Mouse (Mus musculus) intestine, embryonic 14.5 days (tissue): ENCODE results near the gene Pemt. TPM values are rescaled to one million over a fixed set of nuclear protein-coding genes. Genes with fewer than 3 reads are reported as not detected.

Source experiments
- ATAC-seq: fragments of 200-750 bp; cut with Nextera tagmentation; replicated peaks from 2 replicates; pipeline ENCODE4 v1.8.0; 2017; ENCODE audit warnings: low read depth, moderate number of reproducible peaks, moderate TSS enrichment, moderate library complexity; ENCODE audit not compliant: low FRiP score, low TSS enrichment
- DNase-seq: peaks from one replicate; pipeline ENCODE4 v3.0.0-alpha.2; 2018; ENCODE audit warnings: low spot score
- H3K27ac ChIP-seq: fragments of 300-500 bp; sonication (generic); 2 replicates; pipeline ENCODE4 v1.5.1; 2014; ENCODE audit warnings: low read depth, mild to moderate bottlenecking, control low read depth
- H3K27me3 ChIP-seq: fragments of 300-500 bp; sonication (generic); replicated peaks from 2 replicates; pipeline ENCODE4 v1.6.1; 2014; ENCODE audit warnings: low read length, control low read depth; ENCODE audit not compliant: control insufficient read depth, insufficient read depth
- H3K36me3 ChIP-seq: fragments of 300-500 bp; sonication (generic); 2 replicates; pipeline ENCODE4 v1.6.1; 2014; ENCODE audit warnings: low read length, control low read depth; ENCODE audit not compliant: control insufficient read depth, insufficient read depth
- H3K4me1 ChIP-seq: fragments of 300-500 bp; sonication (generic); replicated peaks from 2 replicates; pipeline ENCODE4 v1.6.1; 2014; ENCODE audit warnings: low read length, control low read depth, mixed read lengths; ENCODE audit not compliant: control insufficient read depth, insufficient read depth
- H3K4me2 ChIP-seq: fragments of 300-500 bp; sonication (generic); 2 replicates; pipeline ENCODE4 v1.6.1; 2014; ENCODE audit warnings: low read length
- H3K4me3 ChIP-seq: fragments of 300-500 bp; sonication (generic); 2 replicates; pipeline ENCODE4 v1.5.1; 2014; ENCODE audit warnings: low read depth, low read length, control low read depth, mixed read lengths
- H3K9ac ChIP-seq: fragments of 300-500 bp; sonication (generic); 2 replicates; pipeline ENCODE4 v1.6.1; 2014; ENCODE audit warnings: mild to moderate bottlenecking, low read length
- H3K9me3 ChIP-seq: fragments of 300-500 bp; sonication (generic); 2 replicates; pipeline ENCODE4 v1.6.1; 2016; ENCODE audit warnings: low read length, control low read depth; ENCODE audit not compliant: control insufficient read depth
- WGBS: fragments of 180-500 bp; shearing (Covaris S2); extraction: QIAGEN DNeasy Blood & Tissue Kit; methylation state at CpG from one replicate; pipeline ENCODE4 v1.1.7; 2014; 5-methylcytosine and 5-hydroxymethylcytosine counted together
- polyA plus RNA-seq: library from polyadenylated mRNA; unstranded; fragments of >200 nt; fragmentation: Nextera tagmentation; extraction: Ambion mirVana; gene quantifications from 2 replicates; pipeline ENCODE4 v1.2.1, GENCODE M21; 2014

Gene Pemt
- polyA plus RNA-seq, 1 experiment from 2014 or later, result 9.1 TPM

- WGBS, result 61% methylated on average over 3 of the region's 3 CpGs
- ATAC-seq, result no peak
- Histone ChIP-seq H3K4me3 (no peak overlapping the region), H3K27ac (no peak overlapping the region), H3K4me1 (no peaks in the 10 kb centered on the region), H3K9me3 (no peaks in the 10 kb centered on the region), H3K4me2 (no peak overlapping the region), H3K36me3 (no peaks in the 10 kb centered on the region), H3K9ac (no peak overlapping the region), H3K27me3 (no peaks in the 10 kb centered on the region)
- DNase-seq, result no peak
Measured at GRCm38 (mm10) chr11:59940645-59941044, 105.6 kb downstream of the Pemt start.

GRCm38 (mm10) chr11:59939821-59940220 lies 106.5 kb downstream of the Pemt start:
- Histone ChIP-seq H3K4me2 (no peak overlapping the region), H3K9me3 (no peaks in the 10 kb centered on the region), H3K9ac (no peak overlapping the region), H3K36me3 (no peaks in the 10 kb centered on the region), H3K27me3 (no peaks in the 10 kb centered on the region), H3K27ac (no peak overlapping the region), H3K4me1 (no peaks in the 10 kb centered on the region), H3K4me3 (no peak overlapping the region)
- DNase-seq (no peak), ATAC-seq (no peak)
- WGBS, result 57% methylated on average over 1 of the region's 1 CpGs

- Histone ChIP-seq H3K4me2 (no peak overlapping the region), H3K9ac (no peak overlapping the region), H3K4me3 (no peak overlapping the region), H3K27ac (no peak overlapping the region), H3K9me3 (no peaks in the 10 kb centered on the region), H3K4me1 (peaks cover 13% of the 10 kb centered on the region), H3K27me3 (no peaks in the 10 kb centered on the region), H3K36me3 (no peaks in the 10 kb centered on the region)
- ATAC-seq (no peak), DNase-seq (no peak)
- WGBS, result 49% methylated on average over 2 of the region's 2 CpGs
Measured at GRCm38 (mm10) chr11:59937615-59938014, 108.7 kb downstream of the Pemt start.

- Histone ChIP-seq H3K9me3 (no peaks in the 10 kb centered on the region), H3K4me2 (no peak overlapping the region), H3K4me3 (no peak overlapping the region), H3K27me3 (no peaks in the 10 kb centered on the region), H3K27ac (no peak overlapping the region), H3K36me3 (no peaks in the 10 kb centered on the region), H3K9ac (no peak overlapping the region), H3K4me1 (peaks cover 13% of the 10 kb centered on the region)
- WGBS, result 81% methylated on average over 3 of the region's 3 CpGs
- DNase-seq, result no peak
- ATAC-seq, result no peak
Measured at GRCm38 (mm10) chr11:59937023-59937422, 109.3 kb downstream of the Pemt start.

GRCm38 (mm10) chr11:59933943-59934342 lies 112.3 kb downstream of the Pemt start:
- peak overlapping the region; percentile 54; the same call in 1 of the 2 replicates for H3K27ac ChIP-seq
- H3K9me3 ChIP-seq, result no peaks in the 10 kb centered on the region
- H3K4me3 ChIP-seq, result no peak overlapping the region
- H3K9ac ChIP-seq, result no peak overlapping the region; the same call in 1 of the 2 replicates
- no peaks in the 10 kb centered on the region for H3K27me3 ChIP-seq
- 31% methylated on average over 12 of the region's 12 CpGs for WGBS
- DNase-seq (no peak), ATAC-seq (no peak)
- no peak overlapping the region for H3K4me2 ChIP-seq
- H3K4me1 ChIP-seq, result peaks cover 22% of the 10 kb centered on the region
- no peaks in the 10 kb centered on the region for H3K36me3 ChIP-seq

- ATAC-seq (0 out of 2 replicates have a peak, but pooled peaks have one; percentile 22), DNase-seq (no peak)
- Histone ChIP-seq H3K9ac (no peak overlapping the region), H3K27me3 (no peaks in the 10 kb centered on the region), H3K4me3 (no peak overlapping the region), H3K4me1 (peaks cover 22% of the 10 kb centered on the region), H3K27ac (no peak overlapping the region), H3K9me3 (no peaks in the 10 kb centered on the region), H3K36me3 (no peaks in the 10 kb centered on the region), H3K4me2 (no peak overlapping the region)
- whole genome bisulfite sequencing, result 51% methylated on average over 9 of the region's 9 CpGs
Measured at GRCm38 (mm10) chr11:59932560-59933337, 113.5 kb downstream of the Pemt start.

GRCm38 (mm10) chr11:59930031-59930430 lies 116.3 kb downstream of the Pemt start:
- Histone ChIP-seq H3K9ac (no peak overlapping the region), H3K4me2 (no peak overlapping the region), H3K36me3 (no peaks in the 10 kb centered on the region), H3K27me3 (no peaks in the 10 kb centered on the region), H3K4me1 (peaks cover 22% of the 10 kb centered on the region), H3K27ac (no peak overlapping the region), H3K4me3 (no peak overlapping the region), H3K9me3 (no peaks in the 10 kb centered on the region)
- ATAC-seq (no peak), DNase-seq (no peak)
- 46% methylated on average over 4 of the region's 4 CpGs for WGBS

- DNase-seq, result peak; percentile 75
- no peaks in the 10 kb centered on the region for H3K9me3 ChIP-seq
- H3K4me2 ChIP-seq, result peak overlapping the region; percentile 42
- 9% methylated on average over 7 of the region's 7 CpGs for WGBS
- peak overlapping the region; percentile 88 for H3K27ac ChIP-seq
- 0 out of 2 replicates have a peak overlapping the region, but pooled peaks have one; percentile 20 for H3K9ac ChIP-seq
- H3K4me1 ChIP-seq, result peaks cover 7% of the 10 kb centered on the region; the same call in 1 of the 2 replicates
- no peaks in the 10 kb centered on the region for H3K27me3 ChIP-seq
- ATAC-seq, result peak; percentile 83
- H3K4me3 ChIP-seq, result peak overlapping the region; percentile 18
- H3K36me3 ChIP-seq, result no peaks in the 10 kb centered on the region
Measured at GRCm38 (mm10) chr11:59921265-59921664, 125.0 kb downstream of the Pemt start.
